Mouse (Mus musculus) c-Kit-positive CD71-positive TER-119-negative erythroid progenitor cells, embryonic 14.5 days (primary cell): Measurements from ENCODE around the gene Prrt4.
A peak's percentile ranks its signal among the peaks of the same experiment; 100 is the strongest.
"Not testable (repeated sequence)": the region's sequence is repeated elsewhere in the genome, so short reads cannot be mapped to it uniquely, and the experiment has no call there.

Source experiments
- DNase-seq: peaks from one replicate; pipeline ENCODE4 v3.0.0-alpha.2; 2013; ENCODE audit warnings: low read depth

Prrt4 gene

GRCm38 (mm10) chr6:29198309-29199222 is 19.2 kb upstream of the Prrt4 start:
- peak; percentile 78 for DNase-seq

DNA sequence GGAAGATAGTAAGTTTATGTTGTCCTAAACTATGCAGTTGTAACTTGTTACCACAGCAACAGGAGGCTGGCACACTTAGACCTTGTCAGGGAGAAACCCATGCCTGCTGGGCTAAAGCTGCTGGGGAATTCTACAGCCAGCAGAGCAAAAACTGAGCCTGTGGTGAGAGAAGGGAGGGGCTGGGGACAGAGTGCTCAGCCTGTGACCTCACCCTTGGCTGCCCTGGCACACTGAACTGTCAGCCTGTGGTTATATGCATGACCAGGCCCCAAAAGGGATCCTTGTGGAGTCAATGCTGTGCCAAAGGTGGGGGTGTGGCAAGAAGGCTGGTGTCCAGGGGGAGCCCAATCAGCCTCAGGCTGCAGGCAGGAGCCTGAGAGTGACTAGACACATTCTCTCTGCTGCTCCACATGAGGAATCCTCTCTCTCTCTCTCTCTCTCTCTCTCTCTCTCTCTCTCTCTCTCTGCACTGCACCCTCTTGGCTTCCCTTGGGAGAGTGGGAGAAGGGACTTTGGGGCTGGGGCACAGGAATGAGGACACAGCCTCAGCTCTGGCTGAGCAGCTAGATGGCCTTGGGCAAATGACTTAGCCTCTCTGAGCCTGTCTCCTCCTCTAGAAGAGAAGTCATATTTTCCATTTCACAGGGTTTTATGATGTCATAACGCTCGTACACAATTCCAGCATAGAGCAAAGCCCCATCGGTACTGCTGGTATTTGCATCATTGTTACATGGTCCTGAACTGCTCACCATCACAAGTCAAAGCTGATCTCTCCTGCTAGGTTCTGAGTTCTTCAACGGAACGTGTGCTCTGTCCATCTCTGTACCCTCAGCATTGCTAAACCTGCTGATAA is 16.7 kb upstream of the Prrt4 start:
- no peak for DNase-seq

DNA sequence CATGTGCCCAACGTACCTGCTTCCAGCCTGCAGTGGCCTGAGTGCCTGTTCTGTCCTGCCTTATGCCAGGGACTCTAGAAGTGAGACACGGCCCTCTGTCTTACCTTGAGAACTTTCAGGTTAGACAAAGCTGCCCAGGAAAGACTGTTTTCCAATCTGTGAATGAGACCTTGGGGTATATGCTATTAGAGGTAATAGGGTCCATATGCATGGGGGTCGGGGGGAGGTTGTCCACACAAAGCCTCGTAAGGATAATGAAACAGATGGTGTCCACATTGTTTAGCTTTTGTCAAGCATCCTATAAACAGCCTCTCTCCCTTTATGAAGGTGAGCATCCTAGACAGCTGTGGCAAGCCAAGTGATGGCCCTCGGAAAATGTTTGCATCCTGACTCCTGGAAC is 15.8 kb upstream of the Prrt4 start:
- no peak for DNase-seq

DNA sequence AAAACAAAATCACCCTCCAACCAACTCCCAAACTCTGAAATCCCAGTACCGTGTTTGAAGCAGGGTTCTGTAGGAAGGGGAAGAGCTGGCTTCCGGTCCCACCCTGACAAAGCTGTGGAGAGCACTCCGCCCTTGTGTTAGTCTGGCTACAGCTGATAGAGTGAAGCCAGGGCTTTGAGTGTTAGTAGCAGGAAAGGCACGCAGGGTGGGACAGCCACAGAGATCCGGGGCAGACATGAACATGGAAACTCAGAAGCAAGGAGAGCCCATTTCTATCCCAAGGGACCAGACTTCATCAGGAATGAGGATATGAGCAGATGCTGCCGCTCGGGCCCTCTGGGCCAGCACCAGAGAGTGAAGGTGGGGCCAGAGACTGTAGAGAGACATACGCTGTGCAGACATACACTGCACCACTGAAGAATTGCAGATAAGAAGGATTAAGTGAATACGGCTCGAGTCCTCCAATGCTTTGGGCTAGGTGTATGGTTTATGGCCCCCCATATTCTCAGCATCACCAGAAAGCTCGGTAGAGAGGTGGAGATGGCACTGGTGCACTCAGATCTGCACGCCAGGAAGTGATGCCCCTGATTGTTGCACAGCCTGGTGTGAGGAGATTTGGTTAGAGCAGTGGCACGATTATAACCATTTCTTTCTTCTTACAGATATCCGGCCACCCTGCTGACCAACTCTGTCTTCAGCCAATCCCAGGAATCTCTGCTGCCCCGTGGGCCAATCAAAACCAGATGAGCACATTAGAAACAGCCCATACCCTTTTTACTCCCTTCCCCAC is 14.8 kb upstream of the Prrt4 start:
- no peak for DNase-seq

- no peak for DNase-seq
Observed at GRCm38 (mm10) chr6:29187936-29188335, 8.6 kb upstream of the Prrt4 start.

- DNase-seq: no peak
Observed at GRCm38 (mm10) chr6:29179843-29180242, 459 bp upstream of the Prrt4 start.

DNA sequence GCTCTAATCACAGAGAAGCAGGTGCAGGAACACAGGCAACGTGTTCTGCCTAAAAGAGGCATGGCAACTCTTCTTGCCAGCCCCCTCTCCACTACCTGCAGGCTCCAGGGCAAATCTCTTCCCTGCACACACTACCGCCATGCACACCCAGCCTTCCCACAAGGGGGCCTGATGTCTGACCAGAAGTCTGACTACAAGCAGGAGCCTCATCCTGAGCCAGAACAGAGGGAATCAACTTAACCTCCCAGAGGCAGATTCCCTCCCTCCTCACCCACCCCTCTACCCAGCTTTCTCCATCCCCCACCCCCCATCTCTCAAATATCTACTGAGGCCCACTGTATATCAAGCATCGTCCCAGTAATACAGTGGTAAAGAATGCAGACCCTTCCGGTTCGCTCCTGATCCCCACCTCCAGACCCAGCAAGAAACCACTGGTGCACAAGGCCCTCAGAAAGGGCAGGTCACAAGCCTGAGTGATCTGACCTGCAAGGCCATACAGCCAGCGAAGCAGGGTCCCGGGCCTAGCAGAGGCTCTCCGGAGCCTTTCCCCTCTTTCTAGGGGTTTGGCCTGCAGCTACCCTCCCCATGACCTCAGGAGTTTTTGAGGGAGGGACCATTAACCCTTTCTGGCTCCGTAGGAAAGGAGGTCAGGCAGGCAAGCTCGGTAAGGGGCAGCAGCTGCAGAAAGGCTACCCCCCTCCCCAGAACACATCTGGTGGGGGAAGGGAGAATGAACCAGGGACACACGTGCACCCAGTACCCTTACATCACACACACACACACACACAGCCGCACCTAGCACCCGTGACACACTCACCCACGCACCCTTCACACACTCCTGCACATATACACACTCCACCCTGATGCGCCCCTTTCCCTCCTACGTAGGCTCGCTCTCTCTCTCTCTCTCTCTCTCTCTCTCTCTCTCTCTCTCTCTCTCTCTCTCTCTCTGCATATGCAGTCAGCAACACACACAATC is 1.2 kb downstream of the Prrt4 start:
- no peak for DNase-seq

DNA sequence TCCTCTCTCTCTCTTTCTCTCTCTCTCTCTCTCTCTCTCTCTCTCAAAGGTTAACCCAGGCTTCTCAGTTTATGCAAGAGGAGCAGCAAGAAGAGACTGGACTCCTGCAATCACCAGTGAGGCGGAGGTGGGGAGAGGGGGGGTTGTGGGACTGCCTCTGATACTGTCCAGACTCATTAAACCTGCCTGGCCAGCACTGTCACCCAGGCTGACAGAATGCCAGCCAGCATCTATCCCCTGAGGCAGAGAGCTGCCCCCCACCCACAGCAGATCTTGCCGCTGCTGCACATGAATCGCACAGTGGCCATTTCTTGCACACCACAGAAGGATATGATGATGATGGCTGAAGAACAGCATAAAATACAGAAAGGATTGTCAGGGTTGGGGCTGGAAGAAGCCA is 4.3 kb downstream of the Prrt4 start:
- no peak for DNase-seq

DNA sequence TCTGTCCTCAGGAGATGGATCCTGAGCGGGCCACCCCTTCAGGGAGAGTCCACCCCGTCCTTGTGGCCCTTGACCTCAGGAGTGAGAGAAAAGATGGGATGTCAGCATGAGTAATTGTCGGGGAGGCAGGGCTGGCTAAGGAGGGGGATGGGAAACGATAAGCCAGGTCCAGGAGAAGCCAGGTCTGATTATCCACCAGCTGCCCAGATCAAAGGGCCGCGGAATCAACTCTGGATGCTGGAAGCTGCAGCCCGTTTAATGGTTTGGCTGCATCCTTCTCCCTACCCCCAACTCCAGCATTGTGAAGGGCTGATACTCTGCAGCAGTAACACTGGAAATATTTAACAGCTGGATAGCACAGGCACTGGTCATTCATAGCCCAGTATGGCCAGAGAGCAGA is 5.0 kb downstream of the Prrt4 start:
- DNase-seq: no peak

DNA sequence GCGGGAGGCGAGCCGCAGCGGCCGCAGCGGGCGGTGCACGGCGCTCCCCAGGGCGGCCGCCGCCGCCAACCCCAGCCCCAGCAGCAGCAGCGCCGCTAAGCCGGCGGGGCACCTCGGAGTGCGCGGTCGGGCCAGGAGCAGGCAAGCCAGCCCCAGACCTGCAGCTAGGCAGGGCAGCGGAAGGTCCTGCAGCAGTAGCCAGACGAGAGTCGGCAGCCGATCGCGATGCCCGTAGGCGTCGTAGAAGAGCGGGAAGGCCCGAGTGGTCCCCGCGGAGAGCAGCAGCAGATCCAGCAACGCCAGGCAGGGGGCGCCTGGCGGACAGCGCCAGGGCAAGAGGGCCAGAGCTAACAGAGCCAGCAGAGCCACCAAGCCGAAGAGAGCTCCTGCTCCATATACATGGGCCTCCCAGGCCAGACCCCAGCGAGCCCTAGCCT is 8.4 kb downstream of the Prrt4 start:
- peak; percentile 34 for DNase-seq

GRCm38 (mm10) chr6:29170063-29170921 is 9.1 kb downstream of the Prrt4 start:
- DNase-seq: no peak

DNA sequence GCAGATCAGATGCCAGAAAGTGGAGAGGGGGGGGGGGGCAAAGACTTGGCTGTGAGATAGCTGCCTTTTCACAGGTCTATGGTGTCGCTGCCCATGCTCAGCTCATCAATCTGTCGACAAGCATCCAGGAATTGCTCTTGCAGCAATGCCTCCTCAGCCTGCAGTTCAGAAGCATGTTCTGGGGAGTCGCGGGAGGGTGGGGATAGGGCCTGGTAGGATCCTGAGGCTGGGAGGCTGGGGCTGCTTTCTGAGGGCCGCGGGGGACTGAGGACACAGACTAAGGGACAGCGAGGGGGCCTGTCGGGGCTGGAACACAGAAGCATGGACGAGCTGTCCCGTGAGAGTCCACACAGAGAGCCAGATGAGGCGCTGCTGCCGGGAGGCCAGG is 9.7 kb downstream of the Prrt4 start:
- DNase-seq: no peak

- no peak for DNase-seq
Observed at GRCm38 (mm10) chr6:29168871-29169270, 10.5 kb downstream of the Prrt4 start.

GRCm38 (mm10) chr6:29166196-29166595 is 13.2 kb downstream of the Prrt4 start:
- DNase-seq: peak; percentile 31

GRCm38 (mm10) chr6:29164314-29165244 is 14.8 kb downstream of the Prrt4 start, which contains the start of gene Rbm28:
Rbm28 (minus strand) TSS chr6:29165006.
- peak; percentile 97 for DNase-seq

GRCm38 (mm10) chr6:29161291-29161690 is 18.1 kb downstream of the Prrt4 start:
- not testable (repeated sequence) for DNase-seq

DNA sequence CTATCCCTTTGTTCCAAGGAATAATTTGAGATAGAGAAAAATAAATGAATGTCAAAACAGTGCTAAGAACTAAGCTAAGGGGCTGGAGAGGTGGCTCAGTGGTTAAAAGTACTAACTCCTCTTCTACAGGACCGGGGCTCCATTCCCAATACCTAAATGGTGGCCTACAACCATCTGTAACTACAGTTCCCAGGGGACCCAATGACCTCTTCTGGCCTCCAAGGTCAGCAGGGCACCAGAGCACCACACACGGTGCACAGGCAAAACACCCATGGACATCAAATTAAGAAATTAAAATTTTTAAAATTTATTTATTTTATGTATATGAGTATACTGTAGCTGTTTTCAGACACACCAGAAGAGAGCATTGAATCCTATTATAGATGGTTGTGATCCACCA is 18.6 kb downstream of the Prrt4 start:
- DNase-seq: no peak

DNA sequence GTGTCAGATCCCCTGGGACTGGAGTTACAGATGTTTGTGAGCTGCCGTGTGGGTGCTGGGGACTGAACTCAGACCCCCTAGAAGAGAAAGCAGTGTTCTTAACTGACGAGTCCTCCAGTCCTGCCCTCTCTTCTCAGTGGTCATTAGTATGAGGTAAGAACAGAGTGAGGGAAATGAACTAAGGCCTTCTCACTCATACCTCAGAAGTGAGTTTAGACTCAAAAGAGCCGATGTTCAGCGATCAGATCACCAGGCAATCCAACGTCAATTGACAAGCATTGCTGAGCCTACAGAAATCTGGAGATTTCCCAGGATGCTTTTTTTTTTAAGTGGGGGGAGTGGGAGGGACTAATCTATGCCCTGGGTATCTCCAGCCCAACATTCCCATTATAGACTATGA is 23.1 kb downstream of the Prrt4 start:
- no peak for DNase-seq

DNA sequence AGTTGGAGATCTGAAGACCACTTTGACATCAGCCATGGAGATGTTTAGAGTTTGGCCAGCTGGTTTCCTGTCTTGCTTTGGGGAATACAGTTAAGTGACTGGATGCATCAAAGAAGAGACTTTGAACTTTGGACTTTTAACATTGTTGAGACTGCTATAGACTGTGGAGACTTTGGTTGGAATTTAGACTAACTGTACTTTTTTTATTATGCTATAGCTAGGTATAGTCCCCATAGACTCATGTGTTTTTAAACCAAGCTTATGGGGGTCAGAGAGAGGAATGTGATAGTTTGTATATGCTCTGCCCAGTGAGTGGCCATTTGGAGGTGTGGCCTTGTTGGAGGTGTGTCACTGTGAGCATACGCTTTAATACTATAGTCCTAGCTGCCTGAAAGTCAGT is 29.4 kb downstream of the Prrt4 start:
- no peak for DNase-seq
